Mouse (Mus musculus) forebrain, embryonic 15.5 days (tissue): ENCODE measurements at regions not wholly inside any gene's neighbourhood (a gene's known extent, or its start where the extent isn't known, plus 50 kb on each side); places are given as distances from the start of the nearest gene placed in this dataset.

Experiments
- ATAC-seq: fragments of 200-750 bp; cut with Nextera tagmentation; replicated peaks from 2 replicates; pipeline ENCODE4 v1.8.0; 2017; ENCODE audit warnings: mild to moderate bottlenecking, moderate TSS enrichment, moderate library complexity
- H3K27ac ChIP-seq: fragments of 300-500 bp; sonication (generic); replicated peaks from 2 replicates; pipeline ENCODE4 v1.5.1; 2015; ENCODE audit warnings: mild to moderate bottlenecking, inconsistent platforms
- H3K27me3 ChIP-seq: fragments of 300-500 bp; sonication (generic); 2 replicates; pipeline ENCODE4 v1.6.1; 2015; ENCODE audit warnings: inconsistent platforms
- H3K36me3 ChIP-seq: fragments of 300-500 bp; sonication (generic); 2 replicates; pipeline ENCODE4 v1.6.1; 2015; ENCODE audit warnings: mild to moderate bottlenecking, inconsistent platforms
- H3K4me1 ChIP-seq: fragments of 300-500 bp; sonication (generic); 2 replicates; pipeline ENCODE4 v1.6.1; 2015; ENCODE audit warnings: inconsistent platforms
- H3K4me2 ChIP-seq: fragments of 300-500 bp; sonication (generic); replicated peaks from 2 replicates; pipeline ENCODE4 v1.6.1; 2015; ENCODE audit warnings: mild to moderate bottlenecking, inconsistent platforms
- H3K4me3 ChIP-seq: fragments of 300-500 bp; sonication (generic); 2 replicates; pipeline ENCODE4 v1.5.1; 2015; ENCODE audit warnings: mild to moderate bottlenecking, inconsistent platforms
- H3K9ac ChIP-seq: fragments of 300-500 bp; sonication (generic); replicated peaks from 2 replicates; pipeline ENCODE4 v1.6.1; 2015; ENCODE audit warnings: mild to moderate bottlenecking, inconsistent platforms
- H3K9me3 ChIP-seq: fragments of 300-500 bp; sonication (generic); 2 replicates; pipeline ENCODE4 v1.6.1; 2016; ENCODE audit warnings: inconsistent platforms
- WGBS: fragments of 180-500 bp; shearing (Covaris S2); methylation state at CpG from one replicate; pipeline ENCODE4 v1.1.7; 2015; ENCODE audit warnings: mixed read lengths; 5-methylcytosine and 5-hydroxymethylcytosine counted together

DNA sequence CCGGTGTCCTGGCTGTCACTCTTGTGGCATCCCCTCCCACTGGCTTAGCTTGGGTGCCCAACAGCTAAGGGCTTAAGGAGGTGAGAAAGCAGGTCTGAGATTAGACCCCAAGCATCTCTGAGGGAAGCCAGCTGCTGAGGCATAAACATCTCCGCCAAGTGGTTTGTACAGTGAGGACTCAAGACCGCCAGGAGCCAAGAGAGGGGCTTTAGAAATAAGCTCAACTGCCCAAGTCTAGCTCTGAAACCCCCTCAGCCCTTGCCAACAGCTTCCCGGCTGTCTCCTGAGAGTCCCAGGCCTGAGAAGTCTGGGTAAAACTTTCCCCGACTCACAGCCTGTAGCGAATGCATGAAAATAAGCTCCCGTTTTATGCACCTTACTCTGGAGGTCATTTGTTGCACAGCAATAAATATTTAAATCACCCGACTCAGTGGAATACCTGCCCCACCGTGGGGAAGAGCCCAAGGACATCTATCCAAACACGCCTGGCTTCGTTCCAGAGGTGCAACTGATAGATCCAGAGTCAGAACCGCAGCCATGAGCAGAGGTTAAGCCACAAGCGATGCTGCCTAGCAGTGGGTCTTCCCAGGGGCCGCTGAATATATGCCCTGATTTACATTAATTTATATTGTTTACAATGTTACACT, 100.1 kb upstream of the Slc44a1 start:
- no peak overlapping the region for H3K27ac ChIP-seq
- H3K4me2 ChIP-seq, result no peak overlapping the region
- no peak overlapping the region for H3K4me3 ChIP-seq
- WGBS, result 84% methylated on average over 13 of the region's 14 CpGs
- H3K9ac ChIP-seq, result no peak overlapping the region
- no peaks in the 10 kb centered on the region for H3K36me3 ChIP-seq
- no peak for ATAC-seq
- H3K27me3 ChIP-seq, result no peaks in the 10 kb centered on the region
- H3K4me1 ChIP-seq, result no peaks in the 10 kb centered on the region
- peaks cover 4% of the 10 kb centered on the region; the same call in 1 of the 2 replicates for H3K9me3 ChIP-seq

DNA sequence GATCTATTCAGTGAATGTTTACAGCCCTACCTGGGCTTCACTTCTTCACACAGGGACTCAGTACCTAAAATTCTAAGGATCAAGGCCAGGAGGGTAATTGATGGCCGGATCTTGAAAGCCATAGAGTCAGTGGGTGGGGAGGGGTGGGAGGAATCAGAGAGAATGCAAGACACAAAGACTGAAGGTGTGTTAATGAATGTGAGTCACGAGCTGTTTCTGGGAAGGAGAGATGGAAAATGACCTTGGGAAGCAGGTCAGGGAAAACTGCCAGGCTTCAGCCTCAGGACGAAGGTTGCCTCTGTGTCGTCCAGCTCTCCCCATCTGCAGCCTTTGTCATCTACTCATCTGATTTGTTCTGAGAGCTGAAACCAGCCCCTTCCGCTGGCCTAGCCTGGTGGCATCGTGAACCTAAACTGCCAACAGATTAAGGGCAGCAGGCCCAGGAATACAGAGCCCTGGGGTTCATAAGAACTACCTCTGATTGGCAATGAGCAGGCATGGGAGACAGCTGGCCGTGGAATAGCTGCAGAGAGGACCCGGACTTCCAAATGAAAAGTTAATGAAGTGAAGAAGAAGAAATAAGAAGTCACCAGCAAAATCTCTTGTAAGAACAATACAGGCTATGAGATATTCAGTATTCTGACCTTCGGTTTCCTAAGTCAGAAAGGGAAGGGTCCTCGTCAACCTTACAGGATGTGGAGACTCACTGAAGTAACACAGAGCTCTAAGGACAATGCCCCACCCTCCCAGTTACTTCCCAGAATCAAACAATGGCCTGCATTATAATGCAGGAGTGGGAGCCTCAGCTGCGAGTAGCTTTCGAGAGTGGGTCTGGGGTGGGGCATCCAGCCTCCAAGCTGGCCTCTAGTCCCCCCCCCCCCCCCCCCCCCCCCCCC, 100.8 kb upstream of the Slc44a1 start:
- peaks cover 4% of the 10 kb centered on the region; the same call in 1 of the 2 replicates for H3K9me3 ChIP-seq
- H3K27ac ChIP-seq, result no peak overlapping the region
- 46% methylated on average over 12 of the region's 12 CpGs for WGBS
- H3K27me3 ChIP-seq, result no peaks in the 10 kb centered on the region
- H3K4me2 ChIP-seq, result no peak overlapping the region
- no peaks in the 10 kb centered on the region for H3K36me3 ChIP-seq
- H3K4me3 ChIP-seq, result no peak overlapping the region
- H3K9ac ChIP-seq, result no peak overlapping the region
- ATAC-seq, result no peak
- H3K4me1 ChIP-seq, result no peaks in the 10 kb centered on the region

DNA sequence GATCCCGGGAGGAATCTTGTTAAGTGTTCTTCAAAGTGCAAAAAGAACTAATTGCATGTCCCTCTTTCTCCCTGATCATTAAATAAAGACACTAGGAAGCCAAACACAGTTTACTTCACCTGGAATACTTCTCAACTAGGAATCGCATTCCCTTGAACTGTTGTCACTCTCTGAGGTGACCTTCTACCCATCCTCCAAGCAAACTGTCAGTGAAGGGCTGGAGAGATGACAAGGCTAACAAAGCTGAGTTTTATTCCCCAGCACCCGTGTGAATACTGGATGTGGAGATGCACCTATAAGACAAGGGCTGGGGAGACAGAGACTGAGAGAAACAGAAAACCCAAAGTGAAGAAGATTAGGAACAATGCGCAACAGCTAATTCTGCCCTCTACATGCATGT, 101.7 kb upstream of the Slc44a1 start:
- Histone ChIP-seq H3K9me3 (peaks cover 4% of the 10 kb centered on the region; the same call in 1 of the 2 replicates), H3K4me3 (no peak overlapping the region), H3K9ac (no peak overlapping the region), H3K27me3 (no peaks in the 10 kb centered on the region), H3K4me2 (no peak overlapping the region), H3K36me3 (no peaks in the 10 kb centered on the region), H3K4me1 (no peaks in the 10 kb centered on the region), H3K27ac (no peak overlapping the region)
- 78% methylated on average over 4 of the region's 4 CpGs for WGBS
- ATAC-seq, result no peak

DNA sequence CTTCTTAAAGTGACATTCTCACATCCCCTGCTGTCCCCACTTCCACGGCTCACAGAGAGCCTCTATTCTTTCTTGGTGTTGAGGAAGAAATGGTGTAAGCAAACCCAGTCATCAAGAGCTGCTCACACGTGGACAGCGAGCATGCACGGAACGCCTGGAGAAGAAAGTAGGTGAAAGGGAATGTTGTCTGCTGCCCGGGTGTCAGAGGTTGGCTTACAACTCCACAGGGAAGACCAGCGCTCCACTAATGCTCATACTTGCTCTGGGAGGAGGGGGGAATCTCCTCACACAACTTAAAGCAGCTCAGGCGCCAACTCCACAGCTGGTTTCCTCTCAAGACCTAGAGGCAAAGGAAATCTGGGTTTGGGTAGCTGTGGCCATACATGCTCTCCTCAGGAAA, 102.4 kb upstream of the Slc44a1 start:
- H3K9me3 ChIP-seq, result peaks cover 4% of the 10 kb centered on the region; the same call in 1 of the 2 replicates
- no peak for ATAC-seq
- no peak overlapping the region for H3K27ac ChIP-seq
- H3K4me3 ChIP-seq, result no peak overlapping the region
- WGBS, result 53% methylated on average over 8 of the region's 8 CpGs
- H3K27me3 ChIP-seq, result no peaks in the 10 kb centered on the region
- H3K4me1 ChIP-seq, result no peaks in the 10 kb centered on the region
- no peak overlapping the region for H3K4me2 ChIP-seq
- H3K36me3 ChIP-seq, result no peaks in the 10 kb centered on the region
- H3K9ac ChIP-seq, result no peak overlapping the region

DNA sequence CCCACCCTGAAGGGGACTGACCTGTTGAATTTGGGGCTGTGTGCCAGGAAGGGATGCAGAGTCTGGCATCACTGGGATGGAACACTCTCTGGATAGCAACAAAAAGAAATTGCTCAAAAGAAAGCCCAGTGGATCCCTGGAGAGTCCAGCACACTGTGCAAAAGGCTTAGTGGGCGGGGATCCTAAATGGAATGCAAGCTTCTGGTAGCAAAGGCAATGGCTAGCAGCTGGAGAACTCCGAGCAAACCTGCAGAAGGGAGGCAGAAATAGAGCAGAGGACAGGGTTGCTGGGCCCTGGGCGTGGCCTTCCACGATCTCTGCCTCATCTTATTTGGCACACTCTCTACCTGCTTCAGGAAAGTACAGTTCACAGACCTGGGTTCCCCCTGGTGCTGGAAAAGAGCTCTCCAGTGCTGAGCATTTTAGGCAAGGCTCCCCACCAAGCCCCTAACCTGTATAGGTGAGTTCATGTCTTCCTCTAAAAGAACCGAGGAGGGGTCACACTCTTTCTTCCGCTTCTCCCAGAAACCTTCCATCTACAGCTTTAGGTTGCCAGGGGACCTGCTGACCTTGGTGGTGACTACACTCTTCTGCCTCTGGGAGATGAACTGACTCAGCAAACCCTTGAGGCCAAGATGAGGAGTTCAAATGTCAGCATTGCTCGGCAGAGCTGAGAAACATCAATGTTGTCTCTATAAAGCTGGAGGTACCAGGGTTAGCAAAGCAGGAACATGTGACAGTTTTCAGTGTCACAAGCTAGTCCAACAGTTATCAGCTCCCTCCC, 112.6 kb upstream of the Slc44a1 start:
- 57% methylated on average over 7 of the region's 7 CpGs for WGBS
- H3K4me1 ChIP-seq, result no peaks in the 10 kb centered on the region
- no peaks in the 10 kb centered on the region for H3K27me3 ChIP-seq
- no peak overlapping the region for H3K4me3 ChIP-seq
- no peaks in the 10 kb centered on the region for H3K9me3 ChIP-seq
- no peak overlapping the region for H3K9ac ChIP-seq
- H3K4me2 ChIP-seq, result no peak overlapping the region
- no peaks in the 10 kb centered on the region for H3K36me3 ChIP-seq
- ATAC-seq, result 0 out of 2 replicates have a peak, but pooled peaks have one; percentile 16
- no peak overlapping the region for H3K27ac ChIP-seq

DNA sequence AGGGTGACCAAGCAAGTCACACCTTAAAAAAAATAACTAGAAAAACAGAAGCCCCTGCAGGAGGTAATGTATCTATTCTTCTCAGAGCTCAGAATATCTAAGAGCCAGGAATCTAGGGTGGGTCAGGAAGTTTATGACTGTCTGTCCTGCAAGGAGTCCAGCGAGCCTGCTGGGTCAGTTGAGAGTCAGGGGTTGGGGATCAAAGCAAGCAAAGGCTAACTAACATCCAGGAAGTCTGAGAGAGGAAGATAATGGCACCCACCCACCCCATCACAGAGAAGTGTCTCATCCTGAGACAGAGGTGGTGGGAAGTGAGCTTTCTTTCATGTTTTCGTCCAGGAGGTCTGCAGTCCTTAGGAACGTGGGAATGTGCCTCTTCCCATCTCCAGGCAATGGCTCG, 116.4 kb upstream of the Slc44a1 start:
- Histone ChIP-seq H3K9ac (no peak overlapping the region), H3K36me3 (no peaks in the 10 kb centered on the region), H3K4me3 (no peak overlapping the region), H3K9me3 (no peaks in the 10 kb centered on the region), H3K27me3 (no peaks in the 10 kb centered on the region), H3K27ac (no peak overlapping the region), H3K4me1 (no peaks in the 10 kb centered on the region), H3K4me2 (no peak overlapping the region)
- 82% methylated on average over 4 of the region's 4 CpGs for WGBS
- no peak for ATAC-seq

DNA sequence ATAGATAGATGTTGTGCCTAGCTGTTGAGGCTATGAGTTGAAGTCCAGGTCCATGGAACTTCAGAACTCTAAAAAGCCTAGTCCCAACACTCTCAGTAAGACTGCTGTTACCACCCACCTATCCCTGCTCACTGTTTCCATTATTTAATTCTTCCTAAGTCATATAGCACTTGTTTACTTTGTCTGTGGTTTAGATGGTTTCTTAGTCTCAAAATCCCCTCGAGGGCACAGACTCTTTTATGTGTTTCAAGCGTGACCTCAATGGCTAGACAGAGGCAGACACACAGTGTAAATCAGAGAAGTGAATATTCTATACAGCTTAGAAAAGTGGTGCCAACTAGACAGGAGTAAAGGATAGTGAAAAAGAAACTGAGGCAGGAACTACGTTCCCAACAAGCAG, 117.0 kb upstream of the Slc44a1 start:
- Histone ChIP-seq H3K4me2 (no peak overlapping the region), H3K27me3 (no peaks in the 10 kb centered on the region), H3K36me3 (no peaks in the 10 kb centered on the region), H3K9ac (no peak overlapping the region), H3K4me1 (0 out of 2 replicates have a peak, but pooled peaks cover 3% of the 10 kb centered on the region), H3K27ac (no peak overlapping the region), H3K4me3 (no peak overlapping the region), H3K9me3 (no peaks in the 10 kb centered on the region)
- 78% methylated on average over 3 of the region's 3 CpGs for WGBS
- no peak for ATAC-seq

DNA sequence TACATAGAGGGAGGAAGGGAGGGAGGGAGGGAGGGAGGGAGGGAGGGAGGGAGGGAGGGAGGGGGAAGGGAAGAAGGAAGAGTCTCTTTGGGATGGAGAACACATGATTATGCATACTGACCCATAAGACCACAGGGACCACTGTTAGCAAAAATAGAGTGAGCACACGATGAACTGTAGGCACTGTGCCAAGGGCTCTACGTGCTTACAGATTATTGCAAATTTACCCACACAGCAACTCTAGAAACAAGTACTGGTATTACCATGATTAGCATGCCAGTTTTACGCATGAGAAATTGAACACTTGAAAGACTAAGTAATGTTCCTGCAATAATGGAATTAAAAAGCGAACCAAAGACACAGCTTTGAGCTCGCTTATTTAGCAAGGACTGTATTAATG, 117.7 kb upstream of the Slc44a1 start:
- ATAC-seq, result no peak
- Histone ChIP-seq H3K27me3 (no peaks in the 10 kb centered on the region), H3K4me1 (peaks cover 8% of the 10 kb centered on the region), H3K4me2 (no peak overlapping the region), H3K36me3 (no peaks in the 10 kb centered on the region), H3K9ac (no peak overlapping the region), H3K4me3 (no peak overlapping the region), H3K9me3 (no peaks in the 10 kb centered on the region), H3K27ac (no peak overlapping the region)
- 42% methylated on average over 5 of the region's 5 CpGs for WGBS

DNA sequence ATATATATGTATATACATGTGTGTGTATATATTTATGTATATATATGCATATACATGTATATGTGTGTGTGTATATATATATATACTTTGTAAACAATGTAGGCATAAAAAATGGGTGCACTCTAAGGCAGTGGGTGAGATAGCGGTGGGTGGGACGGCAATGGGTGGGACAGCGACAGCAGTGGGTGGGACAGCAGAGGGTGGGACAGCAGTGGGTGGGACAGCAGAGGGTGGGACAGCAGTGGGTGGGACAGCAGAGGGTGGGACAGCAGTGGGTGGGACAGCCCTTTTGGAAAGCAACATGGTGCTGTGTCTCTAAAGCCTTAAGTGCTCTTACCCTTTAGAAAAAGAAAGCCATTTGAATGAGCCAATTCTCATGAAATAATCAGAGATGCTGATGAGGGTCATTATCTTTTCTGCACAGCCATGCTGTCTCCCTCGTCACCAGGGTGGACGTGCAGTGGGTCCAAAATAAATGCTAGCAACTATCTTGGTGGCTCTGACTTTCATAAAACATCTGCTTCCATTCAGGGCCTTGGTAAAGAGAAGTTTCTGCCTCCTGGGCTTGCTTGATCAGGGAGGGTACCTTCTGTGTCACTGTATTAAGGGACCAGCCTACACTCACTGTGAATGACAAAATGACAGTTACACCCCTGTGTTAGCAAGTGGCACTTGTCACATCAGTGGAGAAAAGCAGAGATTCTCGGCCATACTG, 119.3 kb upstream of the Slc44a1 start:
- Histone ChIP-seq H3K4me2 (no peak overlapping the region), H3K4me1 (peaks cover 17% of the 10 kb centered on the region), H3K4me3 (no peak overlapping the region), H3K27me3 (no peaks in the 10 kb centered on the region), H3K36me3 (no peaks in the 10 kb centered on the region), H3K9me3 (no peaks in the 10 kb centered on the region), H3K27ac (peak overlapping the region; percentile 6; the same call in 1 of the 2 replicates), H3K9ac (no peak overlapping the region)
- 70% methylated on average over 6 of the region's 6 CpGs for WGBS
- peak; percentile 50 for ATAC-seq

DNA sequence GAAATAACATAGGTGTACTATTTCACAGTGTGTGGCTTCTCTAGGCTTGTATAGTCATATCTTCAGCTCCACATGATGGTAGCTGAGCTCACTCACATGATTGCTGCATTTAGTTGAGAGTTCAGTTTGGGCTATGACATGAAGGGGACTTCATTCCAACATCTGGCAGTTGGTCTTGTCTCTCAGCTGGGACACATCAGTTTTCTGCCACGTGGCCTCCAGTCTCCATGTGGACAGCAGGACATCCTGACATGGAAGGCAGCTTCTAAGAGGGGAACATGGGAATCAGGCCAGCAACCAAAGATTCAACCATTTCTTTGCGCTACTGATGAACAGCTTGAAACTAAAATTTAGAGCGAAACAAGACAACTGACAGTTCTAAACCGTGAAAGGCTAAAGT, 121.2 kb upstream of the Slc44a1 start:
- Histone ChIP-seq H3K9ac (no peak overlapping the region), H3K4me3 (no peak overlapping the region), H3K36me3 (no peaks in the 10 kb centered on the region), H3K27me3 (no peaks in the 10 kb centered on the region), H3K4me2 (no peak overlapping the region), H3K4me1 (peaks cover 30% of the 10 kb centered on the region), H3K27ac (no peak overlapping the region), H3K9me3 (no peaks in the 10 kb centered on the region)
- ATAC-seq, result no peak
- WGBS, result 86% methylated on average over 4 of the region's 4 CpGs

DNA sequence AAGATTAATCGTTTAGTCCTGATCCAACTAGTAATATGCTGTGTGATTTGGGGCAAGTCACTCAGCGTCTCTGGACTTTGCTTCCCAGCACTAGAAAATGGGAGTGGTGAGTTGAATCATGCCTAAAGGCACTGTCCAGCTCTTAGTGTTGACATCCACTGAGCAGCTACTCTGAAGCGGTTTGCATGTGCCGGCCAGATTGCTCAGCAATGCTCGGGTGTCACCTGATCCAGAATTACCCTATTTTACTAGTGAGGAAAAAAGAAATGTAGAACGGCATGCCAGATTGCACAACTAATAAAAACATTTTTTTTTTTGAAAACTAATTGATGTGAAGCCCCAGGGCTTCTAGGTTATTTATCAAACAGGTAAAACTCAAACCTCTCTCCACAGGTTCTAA, 122.0 kb upstream of the Slc44a1 start:
- H3K4me3 ChIP-seq, result no peak overlapping the region
- ATAC-seq, result no peak
- no peak overlapping the region for H3K9ac ChIP-seq
- peaks cover 30% of the 10 kb centered on the region for H3K4me1 ChIP-seq
- no peaks in the 10 kb centered on the region for H3K36me3 ChIP-seq
- H3K27me3 ChIP-seq, result no peaks in the 10 kb centered on the region
- H3K27ac ChIP-seq, result peak overlapping the region; percentile 63
- no peak overlapping the region for H3K4me2 ChIP-seq
- H3K9me3 ChIP-seq, result no peaks in the 10 kb centered on the region
- 72% methylated on average over 6 of the region's 6 CpGs for WGBS
